Mouse (Mus musculus) ES-E14 (cell line): ENCODE data around the gene Fancd2.

ENCODE experiments used
- ZC3H11A ChIP-seq: IDR thresholded peaks from 2 replicates; pipeline ENCODE4 v1.6.1; 2012; ENCODE audit warnings: low read depth, mild to moderate bottlenecking, inconsistent platforms, low read length, borderline replicate concordance
- ZNF384 ChIP-seq: IDR thresholded peaks from 2 replicates; pipeline ENCODE4 v1.6.1; 2012; ENCODE audit warnings: low read depth, low read length, inconsistent platforms

DNA sequence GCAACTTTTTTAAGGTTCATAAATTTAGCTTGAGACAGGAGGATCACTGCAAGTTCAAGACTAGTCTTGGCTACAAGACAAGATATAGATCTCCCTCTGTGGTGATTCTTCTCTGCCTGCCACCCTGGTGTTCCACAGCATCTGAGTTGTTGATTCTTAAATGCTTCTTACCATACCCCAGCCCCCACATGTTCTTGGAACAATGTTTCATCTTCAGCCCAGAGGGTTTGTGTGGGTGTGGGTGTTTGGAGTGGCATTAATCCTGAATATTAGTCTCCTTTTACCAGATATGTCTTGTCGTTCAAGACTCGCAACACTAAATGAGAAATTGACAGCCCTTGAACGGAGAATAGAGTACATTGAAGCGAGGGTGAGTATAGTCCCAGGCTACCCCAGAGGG, 84.0 kb downstream of the Fancd2 start:
- no peak for TF ChIP-seq ZNF384
- TF ChIP-seq ZC3H11A, result no peak
